Comparison of ENCODE assay signal across 19 mouse cellular contexts in the genomic region with DNA sequence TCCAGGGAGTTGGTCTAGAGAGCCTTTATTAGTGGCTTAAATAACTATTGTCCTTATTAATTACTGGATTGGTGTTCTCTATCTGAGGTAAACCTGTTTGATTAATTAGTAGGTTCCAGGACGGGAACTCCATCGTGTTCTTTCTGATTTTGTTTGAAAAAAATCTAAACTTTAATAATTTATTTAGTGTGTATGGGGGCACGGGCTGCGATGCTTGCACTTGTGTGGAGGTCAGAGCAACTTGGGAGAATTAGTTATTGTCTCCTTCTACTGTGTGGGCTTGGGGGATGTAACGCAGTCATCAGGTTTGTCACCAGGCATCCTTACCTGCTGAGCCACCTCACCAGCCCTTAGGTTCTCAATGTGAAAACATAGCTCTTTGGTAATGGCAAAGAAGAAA. TPM values are rescaled to one million over a fixed set of nuclear protein-coding genes. Genes with fewer than 3 reads are reported as not detected.
"Had no signal": no experiment of that assay in that cellular context is flagged by ENCODE, and none has a peak within 500 bp of the region (broad histone marks: within the 10 kb centered on the region; RNA-seq: fewer than 3 reads in every experiment).

No protein-coding gene starts in this region.

- H3K27ac ChIP-seq: liver, embryonic 15.5 days; lung, embryonic 15.5 days; macrophage; midbrain, embryonic 12.5 days; neural tube, embryonic 12.5 days; stomach, embryonic 15.5 days; stomach, postnatal 0 days had no signal

- DNase-seq: liver, postnatal 0 days; lung, adult 2 months; lung, postnatal 14 days; lung, postnatal 36 days; right cerebral cortex, postnatal 14 days; thymus, adult 2 months; thymus, postnatal 25 days; thymus, postnatal 4 days had no signal

- H3K4me2 ChIP-seq: liver, embryonic 15.5 days had no signal

- H3K4me3 ChIP-seq: liver, embryonic 15.5 days; lung, embryonic 15.5 days; megakaryocyte, embryonic 14.5 days; neural tube, embryonic 12.5 days had no signal

- H3K9ac ChIP-seq: liver, embryonic 15.5 days; liver, postnatal 0 days; lung, embryonic 15.5 days; midbrain, embryonic 12.5 days; neural tube, embryonic 12.5 days; stomach, embryonic 15.5 days had no signal

- ATAC-seq: liver, postnatal 0 days; lung, postnatal 0 days had no signal

- H3K9me3 ChIP-seq: liver, embryonic 15.5 days; lung, embryonic 15.5 days; midbrain, embryonic 12.5 days; neural tube, embryonic 12.5 days; stomach, embryonic 15.5 days had no signal

- H3K36me3 ChIP-seq: liver, embryonic 15.5 days; lung, embryonic 15.5 days; midbrain, embryonic 12.5 days; neural tube, embryonic 12.5 days; stomach, embryonic 15.5 days had no signal

RNA-seq across cellular contexts. Expression of a gene that starts 1.9 kb away (rescaled TPM):
- total RNA-seq: megakaryocyte progenitor cell, adult 5-6 weeks; monocyte, adult 5-6 weeks had no signal
- polyA plus RNA-seq: macrophage had no signal
